Mouse (Mus musculus): ENCODE data around the gene Tedc2. TPM values are rescaled to one million over a fixed set of nuclear protein-coding genes. Genes with fewer than 3 reads are reported as not detected.

Tedc2 gene
- 11.2 and 11.8 TPM in 2 replicates for polyA plus RNA-seq (2015; fragmentation: Nextera tagmentation; extraction: Ambion mirVana)

GRCm38 (mm10) chr17:24220435-24221411 is at the start of gene Tedc2:
Gene Tedc2, minus strand, starts transcription at chr17:24220851.

GRCm38 (mm10) chr17:24251320-24252069 is 30.8 kb upstream of the Tedc2 start, which contains the start of gene Ccnf:
Gene Ccnf, minus strand, starts transcription at chr17:24251484.

GRCm38 (mm10) chr17:24209043-24209915 is 11.4 kb downstream of the Tedc2 start, which contains the start of gene Ntn3:
Gene Ntn3, minus strand, starts transcription at chr17:24209531.

DNA sequence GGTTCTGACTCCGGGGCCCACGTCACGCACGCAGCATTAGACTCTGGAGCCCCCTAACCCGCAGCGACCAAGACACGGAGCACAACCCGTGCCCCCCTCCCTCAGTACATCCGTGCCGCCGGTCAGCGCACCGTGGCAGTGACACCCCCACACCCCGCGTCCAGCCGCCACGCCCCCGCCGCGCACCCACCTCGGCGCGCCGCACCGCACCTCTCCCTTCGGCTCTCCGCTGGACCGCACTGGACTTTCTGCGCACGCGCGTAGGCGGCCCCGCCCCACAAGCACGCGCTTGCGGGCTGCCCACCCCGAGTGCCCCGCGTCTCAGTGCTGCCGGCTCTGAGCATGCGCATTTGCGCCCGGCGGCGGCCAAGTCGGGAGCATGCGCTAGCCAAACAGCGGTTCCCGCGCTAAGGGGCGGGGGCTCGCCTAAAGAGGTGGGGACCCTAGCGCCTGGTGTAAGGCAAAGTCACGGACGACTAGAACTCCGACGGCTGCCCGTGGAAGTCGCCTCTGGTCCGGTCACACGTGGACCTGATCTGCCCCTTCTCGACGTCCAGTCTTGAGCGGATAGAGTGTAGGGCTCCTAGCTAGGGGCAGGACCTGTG is 15.3 kb downstream of the Tedc2 start, which contains the start of gene Tbc1d24:
Gene Tbc1d24 (minus strand): TSS at position 279 of the 605 bp plus-strand sequence.

DNA sequence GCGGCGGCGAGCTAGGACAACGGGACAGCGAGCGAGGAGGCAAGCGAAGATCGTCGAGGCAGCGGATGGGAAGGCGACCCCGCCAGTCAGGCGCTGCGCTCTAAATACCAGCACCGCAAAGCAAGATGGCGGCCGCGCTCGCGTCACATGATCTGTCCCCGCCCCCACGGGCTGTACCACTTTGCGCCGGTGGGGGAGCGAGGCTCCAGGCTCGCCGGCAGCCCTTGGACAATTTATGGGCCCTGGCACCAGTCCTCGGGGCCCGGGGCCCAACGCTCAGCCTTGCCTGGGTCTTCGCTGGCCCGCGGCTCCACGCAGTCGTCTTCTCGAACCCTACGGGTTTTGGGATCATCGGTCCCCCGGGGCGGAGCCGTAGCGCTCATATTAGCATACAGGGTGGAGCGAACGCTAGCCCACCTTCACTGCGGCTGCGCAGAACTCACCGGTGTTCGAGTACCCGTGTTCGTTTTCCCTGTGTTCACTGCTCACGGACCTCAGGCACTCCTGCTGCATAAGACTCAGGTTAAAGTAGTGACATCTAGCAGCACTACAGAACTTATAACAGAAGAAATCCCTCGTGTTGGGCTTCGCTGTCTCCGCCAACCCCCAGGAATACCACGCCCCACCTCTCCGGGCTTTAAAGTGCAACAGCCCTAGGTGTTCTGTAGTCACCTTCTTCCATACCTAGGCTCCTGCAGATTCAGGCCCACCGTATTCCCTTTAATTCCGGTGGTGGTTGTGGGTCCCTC is 51.2 kb downstream of the Tedc2 start, which contains the start of gene Atp6v0c:
Gene Atp6v0c (minus strand): TSS at position 386 of the 749 bp plus-strand sequence.

Other genes starting within 250 kb of the Tedc2 start
- 0.20 and 0.36 TPM in 2 replicates for gene Prss30, start 240.3 kb downstream of the Tedc2 start, polyA plus RNA-seq (2015; fragmentation: Nextera tagmentation; extraction: Ambion mirVana)
- gene Prss22, start 222.8 kb downstream of the Tedc2 start, polyA plus RNA-seq (2015; fragmentation: Nextera tagmentation; extraction: Ambion mirVana) = not detected in 2 replicates
- gene Prss27, start 182.7 kb downstream of the Tedc2 start, polyA plus RNA-seq (2015; fragmentation: Nextera tagmentation; extraction: Ambion mirVana) = not detected in 2 replicates
- 16.6 and 18.2 TPM in 2 replicates for gene Kctd5, start 147.4 kb downstream of the Tedc2 start, polyA plus RNA-seq (2015; fragmentation: Nextera tagmentation; extraction: Ambion mirVana)
- gene Pdpk1, start 69.9 kb downstream of the Tedc2 start, polyA plus RNA-seq (2015; fragmentation: Nextera tagmentation; extraction: Ambion mirVana) = 27.5 and 31.2 TPM in 2 replicates
- gene Amdhd2, start 57.1 kb downstream of the Tedc2 start, polyA plus RNA-seq (2015; fragmentation: Nextera tagmentation; extraction: Ambion mirVana) = 31.1 and 32.9 TPM in 2 replicates
- gene Atp6v0c, start 51.1 kb downstream of the Tedc2 start, polyA plus RNA-seq (2015; fragmentation: Nextera tagmentation; extraction: Ambion mirVana) = 366 and 394 TPM in 2 replicates
- gene Tbc1d24, start 15.3 kb downstream of the Tedc2 start, polyA plus RNA-seq (2015; fragmentation: Nextera tagmentation; extraction: Ambion mirVana) = 6.1 and 6.8 TPM in 2 replicates
- gene Ntn3, start 11.3 kb downstream of the Tedc2 start, polyA plus RNA-seq (2015; fragmentation: Nextera tagmentation; extraction: Ambion mirVana) = 2.1 and 2.3 TPM in 2 replicates
- 62.5 and 70.6 TPM in 2 replicates for gene Ccnf, start 30.6 kb upstream of the Tedc2 start, polyA plus RNA-seq (2015; fragmentation: Nextera tagmentation; extraction: Ambion mirVana)
- gene Abca17, start 130.2 kb upstream of the Tedc2 start, polyA plus RNA-seq (2015; fragmentation: Nextera tagmentation; extraction: Ambion mirVana) = 0.10 and 0.13 TPM in 2 replicates
- 13.0 and 14.0 TPM in 2 replicates for gene Abca3, start 131.1 kb upstream of the Tedc2 start, polyA plus RNA-seq (2015; fragmentation: Nextera tagmentation; extraction: Ambion mirVana)
- 158 and 162 TPM in 2 replicates for gene Rnps1, start 193.7 kb upstream of the Tedc2 start, polyA plus RNA-seq (2015; fragmentation: Nextera tagmentation; extraction: Ambion mirVana)
- 48.9 and 53.5 TPM in 2 replicates for gene Eci1, start 205.8 kb upstream of the Tedc2 start, polyA plus RNA-seq (2015; fragmentation: Nextera tagmentation; extraction: Ambion mirVana)
- gene Dnase1l2, start 222.3 kb upstream of the Tedc2 start, polyA plus RNA-seq (2015; fragmentation: Nextera tagmentation; extraction: Ambion mirVana) = 1.00 and 1.4 TPM in 2 replicates
- 17.4 and 20.1 TPM in 2 replicates for gene E4f1, start 249.5 kb upstream of the Tedc2 start, polyA plus RNA-seq (2015; fragmentation: Nextera tagmentation; extraction: Ambion mirVana)
- 74.7 and 81.1 TPM in 2 replicates for gene Pgp, start 249.5 kb upstream of the Tedc2 start, polyA plus RNA-seq (2015; fragmentation: Nextera tagmentation; extraction: Ambion mirVana)